Mouse (Mus musculus): ENCODE results near the gene Zfp366. TPM values are rescaled to one million over a fixed set of nuclear protein-coding genes. Genes with fewer than 3 reads are reported as not detected.

Gene Zfp366
- polyA plus RNA-seq, 1 experiment, result 0.01 TPM

DNA sequence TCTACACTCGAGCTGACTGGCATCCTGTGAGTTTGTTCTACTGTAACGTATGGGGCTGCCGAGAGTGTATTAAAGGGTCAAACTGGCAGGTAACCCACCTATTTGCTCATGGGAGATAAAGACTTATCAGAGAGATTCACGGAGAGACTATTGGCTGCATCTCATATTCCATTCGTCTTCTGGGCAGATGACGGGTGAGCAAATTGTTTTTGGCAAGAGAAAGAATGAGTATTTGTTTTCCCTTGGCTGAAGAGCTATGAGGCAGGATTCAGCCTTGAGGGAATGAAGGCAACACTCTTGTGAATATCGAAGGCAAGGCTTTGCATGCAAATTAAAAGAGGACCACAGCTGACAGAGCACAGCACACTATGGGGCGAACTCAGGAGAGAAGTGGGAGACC lies 4.0 kb downstream of the Zfp366 start:
- no peaks in the 10 kb centered on the region for H3K36me3 ChIP-seq (ENCODE audit: control insufficient read depth, insufficient read depth)
- no peak overlapping the region for H3K4me2 ChIP-seq (ENCODE audit: low read depth)
- no peak overlapping the region for H3ac ChIP-seq (ENCODE audit: control insufficient read depth, insufficient read length)
- H3K79me2 ChIP-seq (ENCODE audit: control insufficient read depth, insufficient read depth), result no peaks in the 10 kb centered on the region
- no peak overlapping the region for H3K4me3 ChIP-seq
- no peaks in the 10 kb centered on the region for H3K27me3 ChIP-seq (ENCODE audit: control insufficient read depth, insufficient read depth, insufficient read length)
- no peak for TF ChIP-seq MYOD1 (IDR thresholded peaks at IDR 0.05; ENCODE audit: control insufficient read depth in 1 of 3, insufficient read length in 2 of 3, low read depth in 2 of 3)
- no peak for TF ChIP-seq TCF12 (IDR thresholded peaks at IDR 0.05; ENCODE audit: insufficient read depth, poor library complexity, severe bottlenecking)
- TF ChIP-seq USF1 (IDR thresholded peaks at IDR 0.05; ENCODE audit: low read depth), result no peak
- no peak for TF ChIP-seq SRF (IDR thresholded peaks at IDR 0.05; ENCODE audit: control insufficient read depth, insufficient read length, low read depth)
- TF ChIP-seq CEBPB (IDR thresholded peaks at IDR 0.05; ENCODE audit: insufficient read depth, poor library complexity, severe bottlenecking), result no peak

DNA sequence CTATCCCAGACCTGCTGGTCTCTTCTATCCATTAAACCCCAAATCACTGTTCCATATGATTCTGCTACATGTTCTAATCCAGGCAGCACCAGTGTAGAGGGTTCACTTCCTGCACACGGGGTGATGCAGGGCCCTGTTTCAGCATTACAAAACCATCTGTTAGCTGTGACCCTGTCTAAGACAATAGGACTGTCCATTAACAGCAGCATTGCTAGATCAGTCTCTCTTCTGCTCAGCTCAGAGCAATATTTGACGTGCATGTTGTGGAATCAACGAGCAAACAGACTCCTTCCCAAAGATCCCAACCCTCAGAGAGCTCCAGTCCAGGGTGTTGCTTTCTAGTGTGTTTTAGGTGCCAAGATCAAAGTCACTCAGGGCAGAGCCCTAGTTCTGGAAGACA lies 5.0 kb downstream of the Zfp366 start:
- Histone ChIP-seq H3K27me3 (ENCODE audit: control insufficient read depth, insufficient read depth, insufficient read length) (no peaks in the 10 kb centered on the region), H3K79me2 (ENCODE audit: control insufficient read depth, insufficient read depth) (no peaks in the 10 kb centered on the region), H3K36me3 (ENCODE audit: control insufficient read depth, insufficient read depth) (no peaks in the 10 kb centered on the region), H3ac (ENCODE audit: control insufficient read depth, insufficient read length) (no peak overlapping the region), H3K4me3 (no peak overlapping the region), H3K4me2 (ENCODE audit: low read depth) (no peak overlapping the region)
- TF ChIP-seq TCF12 (IDR thresholded peaks at IDR 0.05; ENCODE audit: insufficient read depth, poor library complexity, severe bottlenecking) (no peak), MYOD1 (IDR thresholded peaks at IDR 0.05; ENCODE audit: control insufficient read depth in 1 of 3, insufficient read length in 2 of 3, low read depth in 2 of 3) (no peak), CEBPB (IDR thresholded peaks at IDR 0.05; ENCODE audit: insufficient read depth, poor library complexity, severe bottlenecking) (no peak), POLR2A (IDR thresholded peaks at IDR 0.05; ENCODE audit: insufficient read length, low read depth) (no peak), MAX (IDR thresholded peaks at IDR 0.05; ENCODE audit: low read depth) (no peak), SRF (IDR thresholded peaks at IDR 0.05; ENCODE audit: control insufficient read depth, insufficient read length, low read depth) (no peak), E2F4 (IDR thresholded peaks at IDR 0.05; ENCODE audit: insufficient read depth) (no peak), REST (IDR thresholded peaks at IDR 0.05; ENCODE audit: insufficient read depth, insufficient read length) (no peak), MYOG (IDR thresholded peaks at IDR 0.05; ENCODE audit: control insufficient read depth in 1 of 3, insufficient read depth in 1 of 3, insufficient read length in 2 of 3, low read depth in 2 of 3) (no peak), USF1 (IDR thresholded peaks at IDR 0.05; ENCODE audit: low read depth) (no peak), TCF3 (IDR thresholded peaks at IDR 0.05; ENCODE audit: insufficient read length, low read depth) (no peak), POLR2AphosphoS2 (IDR thresholded peaks at IDR 0.05; ENCODE audit: insufficient read length, low read depth) (no peak)

DNA sequence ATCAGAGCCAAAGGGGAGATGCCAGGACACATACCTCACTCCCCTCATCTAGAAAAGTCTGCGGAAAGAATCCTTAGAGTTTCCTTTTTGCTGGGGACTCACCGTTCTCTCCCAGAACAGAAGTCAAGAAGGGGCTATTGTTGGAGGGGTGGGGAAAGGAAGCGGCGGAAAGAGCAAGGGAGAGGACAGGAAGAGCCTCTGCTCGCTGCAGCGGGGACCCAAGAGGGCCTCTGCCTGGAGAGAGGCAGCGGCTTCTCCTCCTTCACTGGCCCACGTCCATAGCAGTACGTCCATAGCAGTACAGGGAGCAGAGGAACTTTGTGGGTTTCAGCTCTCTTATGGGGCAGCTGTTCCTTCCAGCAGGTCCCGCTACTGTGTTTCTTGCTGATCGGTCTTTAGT lies 5.8 kb downstream of the Zfp366 start:
- Histone ChIP-seq H3K4me2 (ENCODE audit: low read depth) (no peak overlapping the region), H3ac (ENCODE audit: control insufficient read depth, insufficient read length) (no peak overlapping the region)

DNA sequence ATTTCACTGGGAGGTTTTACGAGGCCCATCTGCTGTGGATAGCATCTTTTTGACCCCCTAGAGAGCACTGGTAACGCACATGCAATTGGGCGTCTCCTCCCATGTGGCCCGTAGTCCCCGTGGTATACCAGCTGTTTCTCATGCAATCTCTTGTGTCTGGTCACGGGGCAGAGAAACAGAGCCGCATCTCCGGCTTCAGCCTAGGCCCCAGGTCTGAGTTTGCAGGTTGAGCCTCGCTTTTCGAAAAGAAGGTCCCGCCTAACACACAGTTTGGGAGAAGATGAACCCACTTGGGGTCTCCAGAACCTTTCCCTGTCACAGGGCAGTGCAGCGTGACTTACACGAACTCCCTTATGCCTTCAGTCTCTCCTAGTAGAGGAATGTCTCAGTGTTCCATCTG lies 6.4 kb downstream of the Zfp366 start:
- Histone ChIP-seq H3K36me3 (ENCODE audit: control insufficient read depth, insufficient read depth) (no peaks in the 10 kb centered on the region), H3K27me3 (ENCODE audit: control insufficient read depth, insufficient read depth, insufficient read length) (no peaks in the 10 kb centered on the region), H3K79me2 (ENCODE audit: control insufficient read depth, insufficient read depth) (no peaks in the 10 kb centered on the region)

More for the DNA sequence above, 5.8 kb downstream of the Zfp366 start:
- Histone ChIP-seq H3K79me2 (ENCODE audit: control insufficient read depth, insufficient read depth) (no peaks in the 10 kb centered on the region), H3K4me3 (no peak overlapping the region), H3K27me3 (ENCODE audit: control insufficient read depth, insufficient read depth, insufficient read length) (no peaks in the 10 kb centered on the region), H3K36me3 (ENCODE audit: control insufficient read depth, insufficient read depth) (no peaks in the 10 kb centered on the region)
- no peak for TF ChIP-seq USF1 (IDR thresholded peaks at IDR 0.05; ENCODE audit: low read depth)
- no peak for TF ChIP-seq POLR2AphosphoS2 (IDR thresholded peaks at IDR 0.05; ENCODE audit: insufficient read length, low read depth)
- no peak for TF ChIP-seq SRF (IDR thresholded peaks at IDR 0.05; ENCODE audit: control insufficient read depth, insufficient read length, low read depth)
- no peak for TF ChIP-seq E2F4 (IDR thresholded peaks at IDR 0.05; ENCODE audit: insufficient read depth)
- TF ChIP-seq POLR2A (IDR thresholded peaks at IDR 0.05; ENCODE audit: insufficient read length, low read depth), result no peak
- TF ChIP-seq MYOD1 (IDR thresholded peaks at IDR 0.05; ENCODE audit: control insufficient read depth in 1 of 3, insufficient read length in 2 of 3, low read depth in 2 of 3), result no peak
- TF ChIP-seq CEBPB (IDR thresholded peaks at IDR 0.05; ENCODE audit: insufficient read depth, poor library complexity, severe bottlenecking), result no peak
- TF ChIP-seq MYOG (IDR thresholded peaks at IDR 0.05; ENCODE audit: control insufficient read depth in 1 of 3, insufficient read depth in 1 of 3, insufficient read length in 2 of 3, low read depth in 2 of 3), result no peak
- TF ChIP-seq TCF3 (IDR thresholded peaks at IDR 0.05; ENCODE audit: insufficient read length, low read depth), result no peak

DNA sequence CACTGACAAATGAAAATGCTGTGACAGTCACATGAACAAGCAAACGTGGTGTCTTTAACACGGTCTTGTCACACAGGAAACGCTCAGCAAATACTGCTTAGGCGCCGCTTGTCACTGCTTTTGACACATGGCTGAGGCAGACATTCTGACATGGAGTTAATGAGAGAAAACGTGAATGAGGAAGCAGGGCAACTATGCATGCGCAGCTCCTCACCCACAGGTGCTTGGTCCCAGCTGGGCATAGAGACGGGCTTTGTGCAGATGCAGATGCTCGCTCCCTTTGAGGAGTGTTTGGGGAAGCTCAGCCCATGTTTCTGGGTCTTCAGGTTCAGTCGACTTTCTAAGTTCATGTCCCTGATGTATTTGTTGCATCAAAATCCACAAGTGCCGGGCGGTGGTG lies 11.7 kb downstream of the Zfp366 start:
- no peak for TF ChIP-seq TCF3 (IDR thresholded peaks at IDR 0.05; ENCODE audit: insufficient read length, low read depth)
- no peak for TF ChIP-seq MYOD1 (IDR thresholded peaks at IDR 0.05; ENCODE audit: control insufficient read depth in 1 of 3, insufficient read length in 2 of 3, low read depth in 2 of 3)
- no peak for TF ChIP-seq MYOG (IDR thresholded peaks at IDR 0.05; ENCODE audit: control insufficient read depth in 1 of 3, insufficient read depth in 1 of 3, insufficient read length in 2 of 3, low read depth in 2 of 3)
- no peak for TF ChIP-seq USF1 (IDR thresholded peaks at IDR 0.05; ENCODE audit: low read depth)
- TF ChIP-seq REST (IDR thresholded peaks at IDR 0.05; ENCODE audit: insufficient read depth, insufficient read length), result no peak
- no peak for TF ChIP-seq E2F4 (IDR thresholded peaks at IDR 0.05; ENCODE audit: insufficient read depth)
- no peak for TF ChIP-seq SRF (IDR thresholded peaks at IDR 0.05; ENCODE audit: control insufficient read depth, insufficient read length, low read depth)
- no peak for TF ChIP-seq POLR2A (IDR thresholded peaks at IDR 0.05; ENCODE audit: insufficient read length, low read depth)
- no peak for TF ChIP-seq MAX (IDR thresholded peaks at IDR 0.05; ENCODE audit: low read depth)
- no peak for TF ChIP-seq POLR2AphosphoS2 (IDR thresholded peaks at IDR 0.05; ENCODE audit: insufficient read length, low read depth)
- no peak for TF ChIP-seq TCF12 (IDR thresholded peaks at IDR 0.05; ENCODE audit: insufficient read depth, poor library complexity, severe bottlenecking)
- TF ChIP-seq CEBPB (IDR thresholded peaks at IDR 0.05; ENCODE audit: insufficient read depth, poor library complexity, severe bottlenecking), result no peak
- Histone ChIP-seq H3K79me2 (ENCODE audit: control insufficient read depth, insufficient read depth) (no peaks in the 10 kb centered on the region), H3K4me2 (ENCODE audit: low read depth) (no peak overlapping the region), H3ac (ENCODE audit: control insufficient read depth, insufficient read length) (no peak overlapping the region), H3K4me3 (no peak overlapping the region), H3K36me3 (ENCODE audit: control insufficient read depth, insufficient read depth) (no peaks in the 10 kb centered on the region), H3K27me3 (ENCODE audit: control insufficient read depth, insufficient read depth, insufficient read length) (no peaks in the 10 kb centered on the region)

More for the DNA sequence above, 6.4 kb downstream of the Zfp366 start:
- H3ac ChIP-seq (ENCODE audit: control insufficient read depth, insufficient read length), result no peak overlapping the region
- H3K4me2 ChIP-seq (ENCODE audit: low read depth), result no peak overlapping the region
- no peak overlapping the region for H3K4me3 ChIP-seq
- TF ChIP-seq TCF3 (IDR thresholded peaks at IDR 0.05; ENCODE audit: insufficient read length, low read depth) (no peak), SRF (IDR thresholded peaks at IDR 0.05; ENCODE audit: control insufficient read depth, insufficient read length, low read depth) (no peak), MYOG (IDR thresholded peaks at IDR 0.05; ENCODE audit: control insufficient read depth in 1 of 3, insufficient read depth in 1 of 3, insufficient read length in 2 of 3, low read depth in 2 of 3) (peak in 1 of 3 experiments; percentile 31), POLR2A (IDR thresholded peaks at IDR 0.05; ENCODE audit: insufficient read length, low read depth) (no peak), MYOD1 (IDR thresholded peaks at IDR 0.05; ENCODE audit: control insufficient read depth in 1 of 3, insufficient read length in 2 of 3, low read depth in 2 of 3) (peak in 1 of 3 experiments; percentile 12), TCF12 (IDR thresholded peaks at IDR 0.05; ENCODE audit: insufficient read depth, poor library complexity, severe bottlenecking) (no peak), MAX (IDR thresholded peaks at IDR 0.05; ENCODE audit: low read depth) (no peak), CEBPB (IDR thresholded peaks at IDR 0.05; ENCODE audit: insufficient read depth, poor library complexity, severe bottlenecking) (no peak), REST (IDR thresholded peaks at IDR 0.05; ENCODE audit: insufficient read depth, insufficient read length) (no peak), POLR2AphosphoS2 (IDR thresholded peaks at IDR 0.05; ENCODE audit: insufficient read length, low read depth) (no peak), USF1 (IDR thresholded peaks at IDR 0.05; ENCODE audit: low read depth) (no peak), E2F4 (IDR thresholded peaks at IDR 0.05; ENCODE audit: insufficient read depth) (no peak)
